Mouse (Mus musculus) embryo, embryonic 10.5 days (tissue): ENCODE data around the gene Acsbg2.
"Not testable (repeated sequence)": the region's sequence is repeated elsewhere in the genome, so short reads cannot be mapped to it uniquely, and the experiment has no call there.

Experiments used
- DNase-seq: peaks from one replicate; pipeline ENCODE4 v3.0.0-alpha.2; 2015; ENCODE audit warnings: low spot score

The Acsbg2 gene

GRCm38 (mm10) chr17:56874237-56874636, at the start of gene Acsbg2:
Gene Acsbg2, minus strand, starts transcription at chr17:56874447.
- no peak for DNase-seq

- no peak for DNase-seq
These were observed 45.5 kb upstream of the Acsbg2 start for GRCm38 (mm10) chr17:56919725-56920124.

GRCm38 (mm10) chr17:56917166-56917565, 42.9 kb upstream of the Acsbg2 start:
- DNase-seq = no peak

- no peak for DNase-seq
These were observed 39.2 kb upstream of the Acsbg2 start for GRCm38 (mm10) chr17:56913444-56913843.

GRCm38 (mm10) chr17:56913023-56913422, 38.8 kb upstream of the Acsbg2 start:
- no peak for DNase-seq

- not testable (repeated sequence) for DNase-seq
These were observed 35.5 kb upstream of the Acsbg2 start for GRCm38 (mm10) chr17:56909764-56910163.

- no peak for DNase-seq
These were observed 33.6 kb upstream of the Acsbg2 start for GRCm38 (mm10) chr17:56907887-56908286.

GRCm38 (mm10) chr17:56907096-56907495, 32.8 kb upstream of the Acsbg2 start:
- DNase-seq = no peak

GRCm38 (mm10) chr17:56906166-56906565, 31.9 kb upstream of the Acsbg2 start:
- no peak for DNase-seq

- no peak for DNase-seq
These were observed 28.5 kb upstream of the Acsbg2 start for GRCm38 (mm10) chr17:56902698-56903097.

- peak; percentile 78 for DNase-seq
These were observed 23.5 kb upstream of the Acsbg2 start for GRCm38 (mm10) chr17:56897630-56898195.

GRCm38 (mm10) chr17:56896513-56897129, 22.4 kb upstream of the Acsbg2 start:
- DNase-seq = peak; percentile 42

GRCm38 (mm10) chr17:56895368-56895918, 21.2 kb upstream of the Acsbg2 start:
- DNase-seq = no peak

GRCm38 (mm10) chr17:56890018-56890417, 15.8 kb upstream of the Acsbg2 start:
- DNase-seq = no peak

GRCm38 (mm10) chr17:56888050-56888449, 13.8 kb upstream of the Acsbg2 start:
- no peak for DNase-seq

- DNase-seq = no peak
These were observed 10.6 kb upstream of the Acsbg2 start for GRCm38 (mm10) chr17:56884809-56885208.

GRCm38 (mm10) chr17:56884331-56884730, 10.1 kb upstream of the Acsbg2 start:
- DNase-seq = no peak

GRCm38 (mm10) chr17:56883612-56884011, 9.4 kb upstream of the Acsbg2 start:
- no peak for DNase-seq

GRCm38 (mm10) chr17:56877426-56877825, 3.2 kb upstream of the Acsbg2 start:
- DNase-seq = no peak

- no peak for DNase-seq
These were observed 2.7 kb upstream of the Acsbg2 start for GRCm38 (mm10) chr17:56876981-56877380.

GRCm38 (mm10) chr17:56876465-56876864, 2.2 kb upstream of the Acsbg2 start:
- DNase-seq = no peak

- no peak for DNase-seq
These were observed 847 bp upstream of the Acsbg2 start, which contains the start of gene 1700061G19Rik for GRCm38 (mm10) chr17:56874936-56875651. Gene 1700061G19Rik, plus strand, starts transcription at chr17:56875477.

GRCm38 (mm10) chr17:56872512-56872911, 1.7 kb downstream of the Acsbg2 start:
- no peak for DNase-seq
